Mouse (Mus musculus): ENCODE measurements around the gene Mlxip. TPM values are rescaled to one million over a fixed set of nuclear protein-coding genes. Genes with fewer than 3 reads are reported as not detected.

The Mlxip gene
- polyA plus RNA-seq, 1 experiment from 2014 or later, result 17.4 TPM

GRCm38 (mm10) chr5:123489112-123489785 lies 94.7 kb downstream of the Mlxip start, which contains the start of the genes Lrrc43 and Il31:
Gene Lrrc43, plus strand, starts transcription at chr5:123489305.
Gene Il31, minus strand, starts transcription at chr5:123489489.
- H3K9me3 ChIP-seq (ENCODE audit: low read length), result no peaks in the 10 kb centered on the region
- WGBS, result 7% methylated on average over 25 of the region's 25 CpGs
- H3K27me3 ChIP-seq (ENCODE audit: insufficient read depth, low read length), result no peaks in the 10 kb centered on the region; the same call in 1 of the 2 replicates
- H3K4me2 ChIP-seq (replicated peaks; ENCODE audit: low read depth, low read length), result peak within 1 kb of the TSS; percentile 45
- H3K27ac ChIP-seq (ENCODE audit: low read length), result no peak within 1 kb of the TSS
- peak within 1 kb of the TSS; percentile 49; the same call in 1 of the 2 replicates for H3K9ac ChIP-seq (replicated peaks; ENCODE audit: low read length)
- H3K4me3 ChIP-seq (ENCODE audit: low read length), result peak within 1 kb of the TSS; percentile 13; the same call in 1 of the 2 replicates
- H3K36me3 ChIP-seq (ENCODE audit: insufficient read depth, low read length), result no peaks in the 10 kb centered on the region
- ATAC-seq (ENCODE audit: low FRiP score, low TSS enrichment), result 0 out of 2 replicates have a peak, but pooled peaks have one; percentile 15
- H3K4me1 ChIP-seq (ENCODE audit: insufficient read depth, low read length), result peaks cover 11% of the 10 kb centered on the region

GRCm38 (mm10) chr5:123489935-123490334 lies 95.3 kb downstream of the Mlxip start:
- Histone ChIP-seq H3K9ac (replicated peaks; ENCODE audit: low read length) (no peak overlapping the region), H3K36me3 (ENCODE audit: insufficient read depth, low read length) (no peaks in the 10 kb centered on the region), H3K4me2 (replicated peaks; ENCODE audit: low read depth, low read length) (no peak overlapping the region), H3K27ac (ENCODE audit: low read length) (no peak overlapping the region), H3K4me3 (ENCODE audit: low read length) (no peak overlapping the region), H3K27me3 (ENCODE audit: insufficient read depth, low read length) (no peaks in the 10 kb centered on the region; the same call in 1 of the 2 replicates), H3K4me1 (ENCODE audit: insufficient read depth, low read length) (peaks cover 11% of the 10 kb centered on the region), H3K9me3 (ENCODE audit: low read length) (no peaks in the 10 kb centered on the region)
- 31% methylated on average over 9 of the region's 9 CpGs for WGBS
- no peak for ATAC-seq (ENCODE audit: low FRiP score, low TSS enrichment)

GRCm38 (mm10) chr5:123499717-123500116 lies 105.1 kb downstream of the Mlxip start:
- Histone ChIP-seq H3K27me3 (ENCODE audit: insufficient read depth, low read length) (no peaks in the 10 kb centered on the region; the same call in 1 of the 2 replicates), H3K9ac (replicated peaks; ENCODE audit: low read length) (no peak overlapping the region), H3K9me3 (ENCODE audit: low read length) (no peaks in the 10 kb centered on the region), H3K36me3 (ENCODE audit: insufficient read depth, low read length) (no peaks in the 10 kb centered on the region), H3K4me1 (ENCODE audit: insufficient read depth, low read length) (peaks cover 10% of the 10 kb centered on the region), H3K4me3 (ENCODE audit: low read length) (no peak overlapping the region), H3K27ac (ENCODE audit: low read length) (no peak overlapping the region), H3K4me2 (replicated peaks; ENCODE audit: low read depth, low read length) (no peak overlapping the region)
- no peak for ATAC-seq (ENCODE audit: low FRiP score, low TSS enrichment)
- 42% methylated on average over 4 of the region's 4 CpGs for WGBS

GRCm38 (mm10) chr5:123501973-123502372 lies 107.4 kb downstream of the Mlxip start:
- no peaks in the 10 kb centered on the region for H3K36me3 ChIP-seq (ENCODE audit: insufficient read depth, low read length)
- no peak overlapping the region for H3K27ac ChIP-seq (ENCODE audit: low read length)
- WGBS, result 78% methylated on average over 4 of the region's 4 CpGs
- ATAC-seq (ENCODE audit: low FRiP score, low TSS enrichment), result no peak
- H3K9me3 ChIP-seq (ENCODE audit: low read length), result no peaks in the 10 kb centered on the region
- no peak overlapping the region for H3K9ac ChIP-seq (replicated peaks; ENCODE audit: low read length)
- H3K4me2 ChIP-seq (replicated peaks; ENCODE audit: low read depth, low read length), result no peak overlapping the region
- H3K27me3 ChIP-seq (ENCODE audit: insufficient read depth, low read length), result peaks cover 8% of the 10 kb centered on the region; the same call in 1 of the 2 replicates
- H3K4me3 ChIP-seq (ENCODE audit: low read length), result no peak overlapping the region
- peaks cover 10% of the 10 kb centered on the region for H3K4me1 ChIP-seq (ENCODE audit: insufficient read depth, low read length)

Other genes starting within 250 kb of the Mlxip start
- 86.9 and 87.9 TPM in 2 replicates for gene Psmd9, start 225.4 kb upstream of the Mlxip start, polyA plus RNA-seq (2015; fragmentation: Nextera tagmentation; extraction: Ambion mirVana)
- gene Hpd, start 212.1 kb upstream of the Mlxip start, polyA plus RNA-seq (2015; fragmentation: Nextera tagmentation; extraction: Ambion mirVana), result 0.23 and 0.29 TPM in 2 replicates
- gene Wdr66, start 142.7 kb upstream of the Mlxip start, polyA plus RNA-seq (2015; fragmentation: Nextera tagmentation; extraction: Ambion mirVana), result 1.5 and 1.7 TPM in 2 replicates
- gene Bcl7a, start 51.0 kb upstream of the Mlxip start, polyA plus RNA-seq (2015; fragmentation: Nextera tagmentation; extraction: Ambion mirVana), result 40.0 and 47.9 TPM in 2 replicates
- not detected in 2 replicates for gene Lrrc43, start 94.5 kb downstream of the Mlxip start, polyA plus RNA-seq (2015; fragmentation: Nextera tagmentation; extraction: Ambion mirVana)
- gene Il31, start 94.7 kb downstream of the Mlxip start, polyA plus RNA-seq (2015; fragmentation: Nextera tagmentation; extraction: Ambion mirVana), result not detected in 2 replicates
- gene B3gnt4, start 115.7 kb downstream of the Mlxip start, polyA plus RNA-seq (2015; fragmentation: Nextera tagmentation; extraction: Ambion mirVana), result 0.21 and 0.89 TPM in 2 replicates
- 122 and 125 TPM in 2 replicates for gene Diablo, start 129.4 kb downstream of the Mlxip start, polyA plus RNA-seq (2015; fragmentation: Nextera tagmentation; extraction: Ambion mirVana)
- 0.61 and 1.3 TPM in 2 replicates for gene Gm49027, start 130.7 kb downstream of the Mlxip start, polyA plus RNA-seq (2015; fragmentation: Nextera tagmentation; extraction: Ambion mirVana)
- gene Vps33a, start 178.2 kb downstream of the Mlxip start, polyA plus RNA-seq (2015; fragmentation: Nextera tagmentation; extraction: Ambion mirVana), result 30.2 and 33.1 TPM in 2 replicates

All from kidney, embryonic 16.5 days (tissue).